Mouse (Mus musculus): Measurements from ENCODE around the gene Lzts2. TPM values are rescaled to one million over a fixed set of nuclear protein-coding genes. Genes with fewer than 3 reads are reported as not detected.
A peak's percentile ranks its signal among the peaks of the same experiment; 100 is the strongest.
"Not testable (repeated sequence)": the region's sequence is repeated elsewhere in the genome, so short reads cannot be mapped to it uniquely, and the experiment has no call there.

Gene Lzts2
- polyA plus RNA-seq, 1 experiment from 2014 or later, result 107 TPM

GRCm38 (mm10) chr19:45028746-45029145 is 14.5 kb downstream of the Lzts2 start:
- 56% methylated on average over 19 of the region's 19 CpGs for WGBS
- Histone ChIP-seq H3K36me3 (peaks cover 54% of the 10 kb centered on the region), H3K4me2 (replicated peaks) (no peak overlapping the region), H3K4me1 (peaks cover 10% of the 10 kb centered on the region; the same call in 1 of the 2 replicates), H3K27ac (no peak overlapping the region), H3K9ac (no peak overlapping the region), H3K4me3 (no peak overlapping the region), H3K27me3 (no peaks in the 10 kb centered on the region), H3K9me3 (no peaks in the 10 kb centered on the region)
- ATAC-seq (ENCODE audit: insufficient number of reproducible peaks, insufficient read depth, low FRiP score, low TSS enrichment), result no peak

- ATAC-seq (ENCODE audit: insufficient number of reproducible peaks, insufficient read depth, low FRiP score, low TSS enrichment), result no peak
- Histone ChIP-seq H3K9me3 (no peaks in the 10 kb centered on the region), H3K4me3 (no peak overlapping the region), H3K27me3 (no peaks in the 10 kb centered on the region), H3K4me1 (peaks cover 10% of the 10 kb centered on the region; the same call in 1 of the 2 replicates), H3K36me3 (peaks cover 47% of the 10 kb centered on the region), H3K9ac (no peak overlapping the region), H3K4me2 (replicated peaks) (no peak overlapping the region), H3K27ac (no peak overlapping the region)
- WGBS, result 59% methylated on average over 8 of the region's 9 CpGs
These were observed 15.4 kb downstream of the Lzts2 start for GRCm38 (mm10) chr19:45029571-45029970.

GRCm38 (mm10) chr19:45030111-45030510 is 15.9 kb downstream of the Lzts2 start:
- H3K4me2 ChIP-seq (replicated peaks), result no peak overlapping the region
- no peak for ATAC-seq (ENCODE audit: insufficient number of reproducible peaks, insufficient read depth, low FRiP score, low TSS enrichment)
- peaks cover 42% of the 10 kb centered on the region for H3K36me3 ChIP-seq
- no peak overlapping the region for H3K9ac ChIP-seq
- no peak overlapping the region for H3K4me3 ChIP-seq
- no peak overlapping the region for H3K27ac ChIP-seq
- H3K4me1 ChIP-seq, result peaks cover 10% of the 10 kb centered on the region; the same call in 1 of the 2 replicates
- no peaks in the 10 kb centered on the region for H3K9me3 ChIP-seq
- H3K27me3 ChIP-seq, result no peaks in the 10 kb centered on the region
- 40% methylated on average over 6 of the region's 8 CpGs for WGBS

- Histone ChIP-seq H3K9ac (0 out of 2 replicates have a peak overlapping the region, but pooled peaks have one; percentile 30), H3K27me3 (no peaks in the 10 kb centered on the region), H3K4me1 (peaks cover 10% of the 10 kb centered on the region; the same call in 1 of the 2 replicates), H3K27ac (no peak overlapping the region), H3K9me3 (no peaks in the 10 kb centered on the region), H3K4me2 (replicated peaks) (peak overlapping the region; percentile 37; the same call in 1 of the 2 replicates), H3K4me3 (no peak overlapping the region), H3K36me3 (peaks cover 33% of the 10 kb centered on the region)
- 44% methylated on average over 20 of the region's 20 CpGs for WGBS
- 0 out of 2 replicates have a peak, but pooled peaks have one; percentile 50 for ATAC-seq (ENCODE audit: insufficient number of reproducible peaks, insufficient read depth, low FRiP score, low TSS enrichment)
These were observed 16.8 kb downstream of the Lzts2 start for GRCm38 (mm10) chr19:45030746-45031693.

GRCm38 (mm10) chr19:45031780-45032179 is 17.6 kb downstream of the Lzts2 start:
- Histone ChIP-seq H3K9me3 (no peaks in the 10 kb centered on the region), H3K4me3 (no peak overlapping the region), H3K4me2 (replicated peaks) (no peak overlapping the region), H3K4me1 (peaks cover 10% of the 10 kb centered on the region; the same call in 1 of the 2 replicates), H3K36me3 (peaks cover 26% of the 10 kb centered on the region), H3K9ac (no peak overlapping the region), H3K27me3 (0 out of 2 replicates have a peak, but pooled peaks cover 2% of the 10 kb centered on the region), H3K27ac (no peak overlapping the region)
- 18% methylated on average over 4 of the region's 4 CpGs for WGBS
- no peak for ATAC-seq (ENCODE audit: insufficient number of reproducible peaks, insufficient read depth, low FRiP score, low TSS enrichment)

GRCm38 (mm10) chr19:45032570-45033332 is 18.5 kb downstream of the Lzts2 start:
- H3K36me3 ChIP-seq, result peaks cover 17% of the 10 kb centered on the region
- 0 out of 2 replicates have a peak, but pooled peaks cover 3% of the 10 kb centered on the region for H3K27me3 ChIP-seq
- H3K9ac ChIP-seq, result no peak overlapping the region; the same call in 1 of the 2 replicates
- no peaks in the 10 kb centered on the region for H3K9me3 ChIP-seq
- peaks cover 10% of the 10 kb centered on the region; the same call in 1 of the 2 replicates for H3K4me1 ChIP-seq
- H3K4me3 ChIP-seq, result no peak overlapping the region
- WGBS, result 52% methylated on average over 17 of the region's 17 CpGs
- H3K27ac ChIP-seq, result no peak overlapping the region
- no peak for ATAC-seq (ENCODE audit: insufficient number of reproducible peaks, insufficient read depth, low FRiP score, low TSS enrichment)
- H3K4me2 ChIP-seq (replicated peaks), result no peak overlapping the region

- H3K9ac ChIP-seq, result no peak overlapping the region
- H3K4me2 ChIP-seq (replicated peaks), result no peak overlapping the region
- no peaks in the 10 kb centered on the region for H3K36me3 ChIP-seq
- H3K27me3 ChIP-seq, result peaks cover 29% of the 10 kb centered on the region
- no peaks in the 10 kb centered on the region for H3K9me3 ChIP-seq
- WGBS, result 29% methylated on average over 15 of the region's 16 CpGs
- no peak overlapping the region for H3K4me3 ChIP-seq
- no peak overlapping the region for H3K27ac ChIP-seq
- H3K4me1 ChIP-seq, result no peaks in the 10 kb centered on the region
- ATAC-seq (ENCODE audit: insufficient number of reproducible peaks, insufficient read depth, low FRiP score, low TSS enrichment), result no peak
These were observed 22.7 kb downstream of the Lzts2 start for GRCm38 (mm10) chr19:45036867-45037266.

GRCm38 (mm10) chr19:45038198-45038597 is 24.0 kb downstream of the Lzts2 start:
- H3K27me3 ChIP-seq, result peaks cover 29% of the 10 kb centered on the region
- not testable (repeated sequence) for H3K9me3 ChIP-seq; H3K4me3 ChIP-seq; ATAC-seq (ENCODE audit: insufficient number of reproducible peaks, insufficient read depth, low FRiP score, low TSS enrichment); H3K27ac ChIP-seq; H3K4me1 ChIP-seq; H3K9ac ChIP-seq; H3K36me3 ChIP-seq; H3K4me2 ChIP-seq (replicated peaks)
- WGBS, result 91% methylated on average over 7 of the region's 7 CpGs

- Histone ChIP-seq H3K4me2 (replicated peaks) (no peak overlapping the region), H3K9ac (no peak overlapping the region), H3K27ac (no peak overlapping the region), H3K9me3 (no peaks in the 10 kb centered on the region), H3K27me3 (peaks cover 39% of the 10 kb centered on the region), H3K36me3 (no peaks in the 10 kb centered on the region), H3K4me3 (no peak overlapping the region), H3K4me1 (no peaks in the 10 kb centered on the region)
- WGBS, result 47% methylated on average over 13 of the region's 13 CpGs
- ATAC-seq (ENCODE audit: insufficient number of reproducible peaks, insufficient read depth, low FRiP score, low TSS enrichment), result no peak
These were observed 26.0 kb downstream of the Lzts2 start for GRCm38 (mm10) chr19:45040214-45040613.

- peaks cover 46% of the 10 kb centered on the region for H3K27me3 ChIP-seq
These were observed 30.2 kb downstream of the Lzts2 start for GRCm38 (mm10) chr19:45044389-45044927.

GRCm38 (mm10) chr19:45045236-45045635 is 31.0 kb downstream of the Lzts2 start:
- Histone ChIP-seq H3K9ac (no peak overlapping the region), H3K4me3 (no peak overlapping the region), H3K4me2 (replicated peaks) (no peak overlapping the region), H3K27me3 (peaks cover 38% of the 10 kb centered on the region), H3K27ac (no peak overlapping the region), H3K9me3 (no peaks in the 10 kb centered on the region), H3K36me3 (no peaks in the 10 kb centered on the region), H3K4me1 (peaks cover 24% of the 10 kb centered on the region)
- ATAC-seq (ENCODE audit: insufficient number of reproducible peaks, insufficient read depth, low FRiP score, low TSS enrichment), result no peak
- 37% methylated on average over 15 of the region's 15 CpGs for WGBS

More at GRCm38 (mm10) chr19:45044389-45044927, 30.2 kb downstream of the Lzts2 start:
- ATAC-seq (ENCODE audit: insufficient number of reproducible peaks, insufficient read depth, low FRiP score, low TSS enrichment), result no peak
- Histone ChIP-seq H3K4me3 (no peak overlapping the region), H3K27ac (no peak overlapping the region), H3K9me3 (no peaks in the 10 kb centered on the region), H3K4me1 (peaks cover 24% of the 10 kb centered on the region), H3K36me3 (no peaks in the 10 kb centered on the region), H3K4me2 (replicated peaks) (no peak overlapping the region), H3K9ac (no peak overlapping the region)
- 64% methylated on average over 11 of the region's 11 CpGs for WGBS

All from embryonic facial prominence, embryonic 12.5 days (tissue).